Mouse (Mus musculus) stomach, postnatal 0 days (tissue): ENCODE data around the gene Ihh. TPM values are rescaled to one million over a fixed set of nuclear protein-coding genes. Genes with fewer than 3 reads are reported as not detected.

Experiments
- ATAC-seq: fragments of 200-750 bp; cut with Nextera tagmentation; 2 replicates; pipeline ENCODE4 v1.8.0; 2017; ENCODE audit not compliant: low FRiP score, low TSS enrichment
- DNase-seq: peaks from one replicate; pipeline ENCODE4 v3.0.0-alpha.2; 2016; ENCODE audit warnings: low spot score
- H3K27ac ChIP-seq: fragments of 300-500 bp; sonication (generic); replicated peaks from 2 replicates; pipeline ENCODE4 v1.5.1; 2014; ENCODE audit warnings: mild to moderate bottlenecking, control low read depth
- H3K27me3 ChIP-seq: fragments of 300-500 bp; sonication (generic); 2 replicates; pipeline ENCODE4 v1.6.1; 2014; ENCODE audit warnings: low read length; ENCODE audit not compliant: control insufficient read depth, insufficient read depth
- H3K36me3 ChIP-seq: fragments of 300-500 bp; sonication (generic); 2 replicates; pipeline ENCODE4 v1.6.1; 2014; ENCODE audit warnings: low read length, mixed read lengths; ENCODE audit not compliant: control insufficient read depth, insufficient read depth
- H3K4me1 ChIP-seq: fragments of 300-500 bp; sonication (generic); replicated peaks from 2 replicates; pipeline ENCODE4 v1.6.1; 2014; ENCODE audit warnings: antibody characterized with exemption; ENCODE audit not compliant: control insufficient read depth, insufficient read depth
- H3K4me2 ChIP-seq: fragments of 300-500 bp; sonication (generic); replicated peaks from 2 replicates; pipeline ENCODE4 v1.6.1; 2014; ENCODE audit warnings: low read depth, mild to moderate bottlenecking, control low read depth, moderate library complexity
- H3K4me3 ChIP-seq: fragments of 300-500 bp; sonication (generic); 2 replicates; pipeline ENCODE4 v1.5.1; 2014; ENCODE audit warnings: low read depth, low read length, control low read depth
- H3K9ac ChIP-seq: fragments of 300-500 bp; sonication (generic); 2 replicates; pipeline ENCODE4 v1.6.1; 2014; ENCODE audit warnings: mild to moderate bottlenecking, low read length, control low read depth, mixed read lengths
- H3K9me3 ChIP-seq: fragments of 300-500 bp; sonication (generic); 2 replicates; pipeline ENCODE4 v1.6.1; 2016; ENCODE audit warnings: low read length; ENCODE audit not compliant: control insufficient read depth
- CTCF ChIP-seq: IDR thresholded peaks from 2 replicates; pipeline ENCODE4 v1.5.1; 2016; ENCODE audit warnings: antibody characterized with exemption, low read depth, mild to moderate bottlenecking, moderate library complexity
- EP300 ChIP-seq: optimal IDR thresholded peaks from 2 replicates; pipeline ENCODE3; 2016; ENCODE audit warnings: antibody characterized with exemption
- WGBS: fragments of 180-500 bp; shearing (Covaris S2); extraction: QIAGEN DNeasy Blood & Tissue Kit; methylation state at CpG from one replicate; pipeline ENCODE4 v1.1.7; 2014; 5-methylcytosine and 5-hydroxymethylcytosine counted together
- polyA plus RNA-seq: library from polyadenylated mRNA; unstranded; fragments of >200 nt; fragmentation: Nextera tagmentation; extraction: Ambion mirVana; gene quantifications from 2 replicates; pipeline ENCODE4 v1.2.1, GENCODE M21; 2015

Ihh gene
- 25.1 and 25.8 TPM in 2 replicates for polyA plus RNA-seq

- Histone ChIP-seq H3K4me3 (peak within 1 kb of the TSS; percentile 47), H3K36me3 (no peaks in the 10 kb centered on the region), H3K9ac (peak within 1 kb of the TSS; percentile 69), H3K4me1 (no peaks in the 10 kb centered on the region; the same call in 1 of the 2 replicates), H3K4me2 (peak within 1 kb of the TSS; percentile 61), H3K27me3 (peaks cover 13% of the 10 kb centered on the region), H3K27ac (peak within 1 kb of the TSS; percentile 82), H3K9me3 (no peaks in the 10 kb centered on the region)
- WGBS: 2% methylated on average over 34 of the region's 55 CpGs
- peak; percentile 92 for ATAC-seq
- TF ChIP-seq EP300 (no peak), CTCF (0 out of 2 replicates have a peak, but pooled peaks have one; percentile 33)
- DNase-seq: peak; percentile 92
Observed at GRCm38 (mm10) chr1:74951556-74952210, at the start of gene Ihh. Ihh (minus strand) TSS chr1:74951672.

GRCm38 (mm10) chr1:75001183-75001582 is 49.7 kb upstream of the Ihh start:
- no peak overlapping the region for H3K4me2 ChIP-seq
- H3K9ac ChIP-seq: no peak overlapping the region
- no peak for TF ChIP-seq EP300
- no peak for TF ChIP-seq CTCF
- 50% methylated on average over 6 of the region's 6 CpGs for WGBS
- DNase-seq (no peak), ATAC-seq (no peak)
- no peaks in the 10 kb centered on the region for H3K27me3 ChIP-seq
- H3K36me3 ChIP-seq: no peaks in the 10 kb centered on the region
- H3K9me3 ChIP-seq: no peaks in the 10 kb centered on the region
- no peak overlapping the region for H3K27ac ChIP-seq
- H3K4me3 ChIP-seq: no peak overlapping the region
- no peaks in the 10 kb centered on the region for H3K4me1 ChIP-seq

GRCm38 (mm10) chr1:75000496-75000895 is 49.0 kb upstream of the Ihh start:
- Histone ChIP-seq H3K9me3 (no peaks in the 10 kb centered on the region), H3K4me3 (no peak overlapping the region), H3K27ac (no peak overlapping the region), H3K9ac (no peak overlapping the region), H3K4me2 (no peak overlapping the region), H3K36me3 (no peaks in the 10 kb centered on the region), H3K4me1 (no peaks in the 10 kb centered on the region), H3K27me3 (no peaks in the 10 kb centered on the region)
- no peak for ATAC-seq
- DNase-seq: peak; percentile 75
- 8% methylated on average over 1 of the region's 1 CpGs for WGBS
- TF ChIP-seq EP300: no peak
- peak; percentile 87 for TF ChIP-seq CTCF

GRCm38 (mm10) chr1:74999173-74999572 is 47.7 kb upstream of the Ihh start:
- 62% methylated on average over 5 of the region's 5 CpGs for WGBS
- H3K9ac ChIP-seq: no peak overlapping the region
- no peak overlapping the region for H3K4me3 ChIP-seq
- H3K27me3 ChIP-seq: no peaks in the 10 kb centered on the region
- no peaks in the 10 kb centered on the region for H3K9me3 ChIP-seq
- H3K4me2 ChIP-seq: no peak overlapping the region
- no peaks in the 10 kb centered on the region for H3K36me3 ChIP-seq
- no peaks in the 10 kb centered on the region for H3K4me1 ChIP-seq
- DNase-seq: no peak
- no peak overlapping the region for H3K27ac ChIP-seq
- TF ChIP-seq EP300: no peak
- TF ChIP-seq CTCF: no peak
- no peak for ATAC-seq

GRCm38 (mm10) chr1:74997231-74997630 is 45.8 kb upstream of the Ihh start:
- Histone ChIP-seq H3K4me2 (no peak overlapping the region), H3K9me3 (no peaks in the 10 kb centered on the region), H3K27ac (no peak overlapping the region), H3K27me3 (no peaks in the 10 kb centered on the region), H3K4me3 (no peak overlapping the region), H3K4me1 (no peaks in the 10 kb centered on the region), H3K9ac (no peak overlapping the region), H3K36me3 (no peaks in the 10 kb centered on the region)
- TF ChIP-seq EP300 (no peak), CTCF (no peak)
- DNase-seq (no peak), ATAC-seq (no peak)
- 69% methylated on average over 2 of the region's 2 CpGs for WGBS

- DNase-seq (no peak), ATAC-seq (no peak)
- H3K4me3 ChIP-seq: no peak overlapping the region
- H3K4me1 ChIP-seq: no peaks in the 10 kb centered on the region; the same call in 1 of the 2 replicates
- no peak overlapping the region for H3K27ac ChIP-seq
- H3K9ac ChIP-seq: no peak overlapping the region
- 66% methylated on average over 8 of the region's 8 CpGs for WGBS
- H3K36me3 ChIP-seq: no peaks in the 10 kb centered on the region
- no peaks in the 10 kb centered on the region for H3K9me3 ChIP-seq
- TF ChIP-seq EP300 (no peak), CTCF (no peak)
- H3K4me2 ChIP-seq: no peak overlapping the region
- H3K27me3 ChIP-seq: no peaks in the 10 kb centered on the region
Observed at GRCm38 (mm10) chr1:74977001-74977400, 25.5 kb upstream of the Ihh start.
